Mouse (Mus musculus) liver, postnatal 0 days (tissue): ENCODE data around the gene Hdac9.

Experiments used
- CTCF ChIP-seq: sonication (generic); IDR thresholded peaks from 2 replicates; pipeline ENCODE4 v1.5.1; 2016; ENCODE audit warnings: antibody characterized with exemption, low read depth
- EP300 ChIP-seq: IDR thresholded peaks from 2 replicates; pipeline ENCODE4 v1.6.1; 2016; ENCODE audit warnings: antibody characterized with exemption, low read depth, mild to moderate bottlenecking

DNA sequence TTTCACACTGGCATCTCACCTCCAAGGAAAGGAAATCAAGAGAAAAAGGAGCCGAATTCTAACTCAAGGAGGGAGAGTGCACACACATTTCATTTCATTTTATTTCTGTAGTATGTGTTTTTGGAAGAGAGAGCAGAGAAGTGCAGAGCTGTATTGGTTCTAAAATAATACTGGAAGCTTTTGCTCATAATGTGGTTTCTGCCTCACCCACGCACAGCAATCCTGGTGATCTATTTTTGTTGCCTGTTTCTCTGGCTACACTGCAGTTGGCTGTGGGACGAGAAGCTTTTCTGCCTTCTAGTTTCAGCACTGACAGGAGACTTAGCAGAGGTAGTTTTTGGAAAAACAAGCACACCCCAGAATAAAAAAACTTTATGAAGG lies 387.7 kb downstream of the Hdac9 start:
- TF ChIP-seq CTCF (no peak), EP300 (no peak)
